Mouse (Mus musculus) heart, adult 2 months (tissue): ENCODE data around the gene Gm14403.
"Not testable (repeated sequence)": the region's sequence is repeated elsewhere in the genome, so short reads cannot be mapped to it uniquely, and the experiment has no call there.

Experiments used
- CTCF ChIP-seq: fragments of 200-600 bp; IDR thresholded peaks from 2 replicates; pipeline ENCODE4 v1.8.1; 2022; ENCODE audit warnings: antibody characterized with exemption, mild to moderate bottlenecking, moderate library complexity
- EP300 ChIP-seq: fragments of 200-500 bp; IDR thresholded peaks from 2 replicates; pipeline ENCODE4 v1.6.1; 2011; ENCODE audit warnings: low read depth, low read length, control low read depth; ENCODE audit not compliant: insufficient read depth
- POLR2A ChIP-seq: fragments of 200-500 bp; IDR thresholded peaks from 2 replicates; pipeline ENCODE4 v1.6.1; 2011; ENCODE audit warnings: mild to moderate bottlenecking, low read depth, low read length, control low read depth; ENCODE audit not compliant: insufficient read depth

GRCm38 (mm10) chr2:177505211-177505719, 7.2 kb downstream of the Gm14403 start:
- TF ChIP-seq EP300, CTCF, POLR2A: not testable (repeated sequence)
